Mouse (Mus musculus) liver, embryonic 11.5 days (tissue): ENCODE results near the gene Clnk. TPM values are rescaled to one million over a fixed set of nuclear protein-coding genes. Genes with fewer than 3 reads are reported as not detected.

Experiments used
- ATAC-seq: fragments of 200-750 bp; cut with Nextera tagmentation; replicated peaks from 2 replicates; pipeline ENCODE4 v1.8.0; 2017; ENCODE audit warnings: moderate number of reproducible peaks, mild to moderate bottlenecking, moderate TSS enrichment, moderate library complexity; ENCODE audit not compliant: low FRiP score
- DNase-seq: peaks from one replicate; pipeline ENCODE4 v3.0.0-alpha.2; 2017; ENCODE audit warnings: low spot score
- H3K27ac ChIP-seq: fragments of 300-500 bp; sonication (generic); 2 replicates; pipeline ENCODE4 v1.5.1; 2014; ENCODE audit warnings: mild to moderate bottlenecking, low read depth, low read length, control low read depth
- H3K27me3 ChIP-seq: fragments of 300-500 bp; sonication (generic); replicated peaks from 2 replicates; pipeline ENCODE4 v1.6.1; 2014; ENCODE audit warnings: low read length, mixed read lengths; ENCODE audit not compliant: control insufficient read depth, insufficient read depth
- H3K36me3 ChIP-seq: fragments of 300-500 bp; sonication (generic); 2 replicates; pipeline ENCODE4 v1.6.1; 2014; ENCODE audit warnings: mild to moderate bottlenecking, low read length, moderate library complexity, mixed read lengths; ENCODE audit not compliant: control insufficient read depth, insufficient read depth
- H3K4me1 ChIP-seq: fragments of 300-500 bp; sonication (generic); replicated peaks from 2 replicates; pipeline ENCODE4 v1.6.1; 2014; ENCODE audit warnings: low read length, mixed read lengths; ENCODE audit not compliant: control insufficient read depth, insufficient read depth
- H3K4me2 ChIP-seq: fragments of 300-500 bp; sonication (generic); 2 replicates; pipeline ENCODE4 v1.6.1; 2014; ENCODE audit warnings: mild to moderate bottlenecking, control low read depth, moderate library complexity
- H3K4me3 ChIP-seq: fragments of 300-500 bp; sonication (generic); 2 replicates; pipeline ENCODE4 v1.5.1; 2014; ENCODE audit warnings: low read depth, low read length, control low read depth
- H3K9ac ChIP-seq: fragments of 300-500 bp; sonication (generic); 2 replicates; pipeline ENCODE4 v1.6.1; 2014; ENCODE audit warnings: low read depth, low read length, control low read depth
- H3K9me3 ChIP-seq: fragments of 300-500 bp; sonication (generic); 2 replicates; pipeline ENCODE4 v1.6.1; 2016; ENCODE audit warnings: low read length, inconsistent platforms, mixed read lengths; ENCODE audit not compliant: control insufficient read depth
- WGBS: fragments of 180-500 bp; shearing (Covaris S2); extraction: QIAGEN DNeasy Blood & Tissue Kit; methylation state at CpG from one replicate; pipeline ENCODE4 v1.1.7; 2014; 5-methylcytosine and 5-hydroxymethylcytosine counted together
- polyA plus RNA-seq: library from polyadenylated mRNA; unstranded; fragments of >200 nt; fragmentation: Nextera tagmentation; extraction: Ambion mirVana; gene quantifications from 2 replicates; pipeline ENCODE4 v1.2.1, GENCODE M21; 2014

The Clnk gene
- polyA plus RNA-seq, 1 experiment from 2014 or later, result 0.10 TPM

- Histone ChIP-seq H3K27ac (no peak overlapping the region), H3K36me3 (no peaks in the 10 kb centered on the region), H3K4me2 (no peak overlapping the region), H3K4me3 (no peak overlapping the region), H3K9me3 (no peaks in the 10 kb centered on the region), H3K9ac (no peak overlapping the region), H3K27me3 (no peaks in the 10 kb centered on the region), H3K4me1 (no peaks in the 10 kb centered on the region)
- 11% methylated on average over 3 of the region's 3 CpGs for WGBS
- ATAC-seq (no peak), DNase-seq (no peak)
Observed at GRCm38 (mm10) chr5:38754950-38755349, 121.7 kb downstream of the Clnk start.

- Histone ChIP-seq H3K27me3 (no peaks in the 10 kb centered on the region), H3K4me3 (no peak overlapping the region), H3K4me1 (no peaks in the 10 kb centered on the region), H3K27ac (no peak overlapping the region), H3K9me3 (no peaks in the 10 kb centered on the region), H3K9ac (no peak overlapping the region), H3K36me3 (no peaks in the 10 kb centered on the region), H3K4me2 (no peak overlapping the region)
- 13% methylated on average over 4 of the region's 4 CpGs for WGBS
- ATAC-seq, result no peak
- DNase-seq, result no peak
Observed at GRCm38 (mm10) chr5:38752749-38753148, 123.9 kb downstream of the Clnk start.

GRCm38 (mm10) chr5:38708940-38709581 is 167.6 kb downstream of the Clnk start:
- H3K4me1 ChIP-seq, result no peaks in the 10 kb centered on the region
- H3K27me3 ChIP-seq, result no peaks in the 10 kb centered on the region
- no peaks in the 10 kb centered on the region for H3K9me3 ChIP-seq
- no peak for ATAC-seq
- H3K4me2 ChIP-seq, result no peak overlapping the region
- H3K9ac ChIP-seq, result no peak overlapping the region
- H3K4me3 ChIP-seq, result no peak overlapping the region
- 58% methylated on average over 11 of the region's 11 CpGs for WGBS
- no peak for DNase-seq
- H3K36me3 ChIP-seq, result no peaks in the 10 kb centered on the region
- H3K27ac ChIP-seq, result no peak overlapping the region

GRCm38 (mm10) chr5:38707364-38708075 is 169.1 kb downstream of the Clnk start:
- H3K9ac ChIP-seq, result no peak overlapping the region
- H3K9me3 ChIP-seq, result no peaks in the 10 kb centered on the region
- H3K4me1 ChIP-seq, result no peaks in the 10 kb centered on the region
- H3K27me3 ChIP-seq, result no peaks in the 10 kb centered on the region
- no peak for DNase-seq
- no peaks in the 10 kb centered on the region for H3K36me3 ChIP-seq
- ATAC-seq, result no peak
- no peak overlapping the region for H3K4me2 ChIP-seq
- H3K27ac ChIP-seq, result no peak overlapping the region
- no peak overlapping the region for H3K4me3 ChIP-seq
- WGBS, result 72% methylated on average over 7 of the region's 7 CpGs

GRCm38 (mm10) chr5:38702941-38703340 is 173.7 kb downstream of the Clnk start:
- Histone ChIP-seq H3K4me2 (no peak overlapping the region), H3K27ac (no peak overlapping the region), H3K36me3 (no peaks in the 10 kb centered on the region), H3K4me1 (no peaks in the 10 kb centered on the region), H3K4me3 (no peak overlapping the region), H3K9ac (no peak overlapping the region), H3K27me3 (no peaks in the 10 kb centered on the region), H3K9me3 (no peaks in the 10 kb centered on the region)
- no peak for ATAC-seq
- WGBS, result 88% methylated on average over 6 of the region's 6 CpGs
- no peak for DNase-seq

- Histone ChIP-seq H3K4me2 (no peak overlapping the region), H3K4me3 (no peak overlapping the region), H3K27ac (no peak overlapping the region), H3K27me3 (no peaks in the 10 kb centered on the region), H3K36me3 (no peaks in the 10 kb centered on the region), H3K9ac (no peak overlapping the region), H3K4me1 (no peaks in the 10 kb centered on the region), H3K9me3 (no peaks in the 10 kb centered on the region)
- ATAC-seq (no peak), DNase-seq (no peak)
- 80% methylated on average over 2 of the region's 2 CpGs for WGBS
Observed at GRCm38 (mm10) chr5:38702091-38702490, 174.5 kb downstream of the Clnk start.

- no peaks in the 10 kb centered on the region for H3K27me3 ChIP-seq
- WGBS, result 77% methylated on average over 5 of the region's 5 CpGs
- no peak for DNase-seq
- no peak overlapping the region for H3K9ac ChIP-seq
- H3K4me3 ChIP-seq, result no peak overlapping the region
- H3K27ac ChIP-seq, result no peak overlapping the region
- no peak for ATAC-seq
- H3K9me3 ChIP-seq, result no peaks in the 10 kb centered on the region
- H3K4me1 ChIP-seq, result no peaks in the 10 kb centered on the region
- no peaks in the 10 kb centered on the region for H3K36me3 ChIP-seq
- no peak overlapping the region for H3K4me2 ChIP-seq
Observed at GRCm38 (mm10) chr5:38698466-38698865, 178.1 kb downstream of the Clnk start.

GRCm38 (mm10) chr5:38698046-38698445 is 178.6 kb downstream of the Clnk start:
- ATAC-seq (no peak), DNase-seq (no peak)
- H3K36me3 ChIP-seq, result no peaks in the 10 kb centered on the region
- 57% methylated on average over 3 of the region's 3 CpGs for WGBS
- H3K4me3 ChIP-seq, result no peak overlapping the region
- H3K9ac ChIP-seq, result no peak overlapping the region
- no peak overlapping the region for H3K4me2 ChIP-seq
- no peaks in the 10 kb centered on the region for H3K27me3 ChIP-seq
- H3K27ac ChIP-seq, result no peak overlapping the region
- no peaks in the 10 kb centered on the region for H3K4me1 ChIP-seq
- H3K9me3 ChIP-seq, result no peaks in the 10 kb centered on the region
